Mouse (Mus musculus): Measurements from ENCODE around the gene Apob. TPM values are rescaled to one million over a fixed set of nuclear protein-coding genes. Genes with fewer than 3 reads are reported as not detected.

Apob gene
- polyA plus RNA-seq, 1 experiment from 2014 or later: 0.22 TPM

GRCm38 (mm10) chr12:8056001-8056640, 78.7 kb downstream of the Apob start:
- Histone ChIP-seq H3K27me3 (ENCODE audit: control insufficient read depth, insufficient read depth, low read length) (no peaks in the 10 kb centered on the region), H3K36me3 (ENCODE audit: control insufficient read depth, insufficient read depth, low read length) (no peaks in the 10 kb centered on the region), H3K4me2 (replicated peaks; ENCODE audit: low read depth, low read length) (no peak overlapping the region), H3K9me3 (ENCODE audit: control insufficient read depth, low read length) (no peaks in the 10 kb centered on the region), H3K4me1 (ENCODE audit: control insufficient read depth, insufficient read depth, low read length) (no peaks in the 10 kb centered on the region), H3K4me3 (ENCODE audit: low read length) (no peak overlapping the region), H3K27ac (ENCODE audit: low read depth, low read length) (no peak overlapping the region), H3K9ac (ENCODE audit: low read depth, low read length) (no peak overlapping the region)
- 67% methylated on average over 8 of the region's 8 CpGs for WGBS
- ATAC-seq (ENCODE audit: low FRiP score, low TSS enrichment): no peak

- Histone ChIP-seq H3K27me3 (ENCODE audit: control insufficient read depth, insufficient read depth, low read length) (no peaks in the 10 kb centered on the region), H3K9ac (ENCODE audit: low read depth, low read length) (no peak overlapping the region), H3K4me1 (ENCODE audit: control insufficient read depth, insufficient read depth, low read length) (peaks cover 8% of the 10 kb centered on the region), H3K27ac (ENCODE audit: low read depth, low read length) (no peak overlapping the region), H3K4me2 (replicated peaks; ENCODE audit: low read depth, low read length) (no peak overlapping the region), H3K4me3 (ENCODE audit: low read length) (no peak overlapping the region), H3K9me3 (ENCODE audit: control insufficient read depth, low read length) (no peaks in the 10 kb centered on the region), H3K36me3 (ENCODE audit: control insufficient read depth, insufficient read depth, low read length) (no peaks in the 10 kb centered on the region)
- no peak for ATAC-seq (ENCODE audit: low FRiP score, low TSS enrichment)
- 11% methylated on average over 3 of the region's 3 CpGs for WGBS
These were observed 82.1 kb downstream of the Apob start for GRCm38 (mm10) chr12:8059576-8059975.

- no peaks in the 10 kb centered on the region for H3K36me3 ChIP-seq (ENCODE audit: control insufficient read depth, insufficient read depth, low read length)
- H3K4me2 ChIP-seq (replicated peaks; ENCODE audit: low read depth, low read length): no peak overlapping the region
- no peak overlapping the region; the same call in 1 of the 2 replicates for H3K27ac ChIP-seq (ENCODE audit: low read depth, low read length)
- H3K9ac ChIP-seq (ENCODE audit: low read depth, low read length): no peak overlapping the region
- H3K4me3 ChIP-seq (ENCODE audit: low read length): no peak overlapping the region
- H3K27me3 ChIP-seq (ENCODE audit: control insufficient read depth, insufficient read depth, low read length): no peaks in the 10 kb centered on the region
- no peaks in the 10 kb centered on the region for H3K9me3 ChIP-seq (ENCODE audit: control insufficient read depth, low read length)
- WGBS: 20% methylated on average over 11 of the region's 11 CpGs
- peaks cover 8% of the 10 kb centered on the region for H3K4me1 ChIP-seq (ENCODE audit: control insufficient read depth, insufficient read depth, low read length)
- ATAC-seq (ENCODE audit: low FRiP score, low TSS enrichment): peak; percentile 91
These were observed 86.1 kb downstream of the Apob start for GRCm38 (mm10) chr12:8063363-8064065.

Other genes with a start within 250 kb of the Apob start
- gene Ldah, start 230.5 kb downstream of the Apob start, polyA plus RNA-seq (2014; fragmentation: Nextera tagmentation; extraction: Ambion mirVana): 56.3 and 66.1 TPM in 2 replicates